ENCODE assay signal across 8 mouse cellular contexts in the genomic region with DNA sequence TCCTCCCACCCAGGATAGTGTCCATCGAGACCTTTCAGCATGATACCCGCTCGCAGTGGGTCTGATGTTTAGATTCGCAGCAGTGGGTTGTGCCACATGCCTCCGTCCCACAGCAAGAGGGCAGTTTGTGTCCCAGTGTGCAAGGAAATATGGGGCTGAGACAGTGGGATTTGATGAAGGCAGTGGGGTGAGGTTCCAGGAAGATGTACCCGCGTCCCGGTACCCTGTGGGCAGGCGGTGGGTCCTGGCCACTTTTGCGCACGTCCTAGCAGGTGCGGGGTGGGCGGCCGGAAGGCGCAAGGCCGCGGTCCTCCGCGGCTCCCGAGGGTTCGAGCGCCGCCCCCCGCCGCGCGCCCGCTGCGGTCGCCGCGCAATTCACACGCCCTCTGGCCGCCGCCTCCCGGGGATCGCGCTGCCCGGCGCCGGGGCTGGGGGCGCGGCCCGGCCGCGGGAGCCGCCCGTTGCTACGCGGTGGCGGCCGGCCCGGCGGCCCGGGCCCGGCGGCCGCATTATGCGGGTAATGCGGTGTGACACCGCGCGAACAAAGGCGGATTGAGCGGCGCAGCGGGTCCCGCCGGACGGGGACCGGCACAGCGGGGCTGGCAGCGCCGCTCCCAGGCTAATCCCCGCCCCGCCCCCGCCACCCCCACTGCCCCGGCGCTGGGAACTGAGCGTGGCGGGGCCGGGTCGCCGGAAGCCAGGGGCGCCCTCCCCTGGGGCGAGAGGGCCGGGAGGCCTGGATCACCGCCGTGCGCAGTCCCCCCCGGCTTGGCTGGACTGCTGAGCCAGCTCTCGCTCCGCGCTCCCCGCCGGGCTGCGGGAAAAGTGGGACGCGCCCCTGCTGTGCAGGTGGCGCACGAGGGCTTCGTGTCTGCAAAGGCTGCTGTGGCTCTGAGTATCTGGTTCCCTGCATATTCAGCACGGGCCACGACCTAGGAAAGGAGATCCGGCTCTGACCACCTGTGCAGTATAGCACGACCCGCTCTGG. TPM values are rescaled to one million over a fixed set of nuclear protein-coding genes. Genes with fewer than 3 reads are reported as not detected.
DNase-seq lines count a peak whose midpoint lies in the region; ATAC-seq and TF ChIP-seq lines count a peak whose summit lies in the region.

No protein-coding gene starts in this region.

- peak overlapping the region; percentile 32; the same call in 1 of the 2 replicates for H3K9ac ChIP-seq in heart, postnatal 0 days (replicated peaks; ENCODE audit: low read depth, low read length)
- H3K9ac ChIP-seq in limb, embryonic 12.5 days (replicated peaks), result peak overlapping the region; percentile 60
- peak overlapping the region; percentile 74 for H3K9ac ChIP-seq in neural tube, embryonic 15.5 days (replicated peaks)

- H3K27me3 ChIP-seq in heart, postnatal 0 days (ENCODE audit: control insufficient read depth, insufficient read depth, low read length), result peaks cover 64% of the 10 kb centered on the region
- peaks cover 99% of the 10 kb centered on the region for H3K27me3 ChIP-seq in limb, embryonic 12.5 days
- peaks cover 14% of the 10 kb centered on the region for H3K27me3 ChIP-seq in neural tube, embryonic 15.5 days (replicated peaks)

- TF ChIP-seq CTCF in heart, postnatal 0 days (IDR thresholded peaks at IDR 0.05; ENCODE audit: low read depth), result no peak

- under 1% methylated on average over 76 of the region's 107 CpGs for WGBS in heart, postnatal 0 days
- under 1% methylated on average over 103 of the region's 107 CpGs for WGBS in limb, embryonic 12.5 days
- under 1% methylated on average over 90 of the region's 107 CpGs for WGBS in neural tube, embryonic 15.5 days

- peak; percentile 22; the same call in 1 of the 2 replicates for ATAC-seq in heart, postnatal 0 days (ENCODE audit: insufficient read depth, low read depth)
- ATAC-seq in limb, embryonic 12.5 days (ENCODE audit: insufficient number of reproducible peaks, insufficient read depth, low FRiP score, low TSS enrichment, low read depth), result no peak
- ATAC-seq in neural tube, embryonic 15.5 days (ENCODE audit: low FRiP score), result peak; percentile 54

- peak overlapping the region; percentile 50 for H3K4me3 ChIP-seq in heart, postnatal 0 days (ENCODE audit: low read depth, low read length)
- H3K4me3 ChIP-seq in limb, embryonic 12.5 days (replicated peaks), result peak overlapping the region; percentile 63
- peak overlapping the region; percentile 54 for H3K4me3 ChIP-seq in neural tube, embryonic 15.5 days (replicated peaks)

- H3K36me3 ChIP-seq in heart, postnatal 0 days (replicated peaks; ENCODE audit: control insufficient read depth, insufficient read depth, low read length), result no peaks in the 10 kb centered on the region
- no peaks in the 10 kb centered on the region for H3K36me3 ChIP-seq in limb, embryonic 12.5 days
- H3K36me3 ChIP-seq in neural tube, embryonic 15.5 days, result no peaks in the 10 kb centered on the region

- no peaks in the 10 kb centered on the region for H3K4me1 ChIP-seq in heart, postnatal 0 days (ENCODE audit: control insufficient read depth, insufficient read depth)
- H3K4me1 ChIP-seq in limb, embryonic 12.5 days (replicated peaks), result peaks cover 20% of the 10 kb centered on the region
- H3K4me1 ChIP-seq in neural tube, embryonic 15.5 days, result peaks cover 39% of the 10 kb centered on the region

- H3K4me2 ChIP-seq in heart, postnatal 0 days (ENCODE audit: low read depth, low read length), result peak overlapping the region; percentile 88
- peak overlapping the region; percentile 100 for H3K4me2 ChIP-seq in limb, embryonic 12.5 days
- peak overlapping the region; percentile 98 for H3K4me2 ChIP-seq in neural tube, embryonic 15.5 days

- TF ChIP-seq EP300 in heart, postnatal 0 days (IDR thresholded peaks at IDR 0.05; ENCODE audit: low read depth), result no peak

- no peak overlapping the region for H3K27ac ChIP-seq in heart, postnatal 0 days (ENCODE audit: low read depth)
- no peak overlapping the region for H3K27ac ChIP-seq in limb, embryonic 12.5 days
- peak overlapping the region; percentile 82 for H3K27ac ChIP-seq in neural tube, embryonic 15.5 days (replicated peaks)

- DNase-seq in adrenal gland, adult 2 months, result peak; percentile 56
- no peak for DNase-seq in adrenal gland, adult 18-20 months (ENCODE audit: low spot score in 2 of 2)
- peak; percentile 14 for DNase-seq in ovary, postnatal 36 days (ENCODE audit: low spot score)
- no peak for DNase-seq in ovary, postnatal 14 days (ENCODE audit: low spot score)
- no peak for DNase-seq in heart, postnatal 0 days (ENCODE audit: low spot score)
- DNase-seq in urinary bladder, postnatal 36 days (ENCODE audit: low spot score in 2 of 2), result no peak

- 0 out of 2 replicates have a peak, but pooled peaks cover 7% of the 10 kb centered on the region for H3K9me3 ChIP-seq in heart, postnatal 0 days (replicated peaks; ENCODE audit: control insufficient read depth, low read length)
- peaks cover 9% of the 10 kb centered on the region; the same call in 1 of the 2 replicates for H3K9me3 ChIP-seq in limb, embryonic 12.5 days
- H3K9me3 ChIP-seq in neural tube, embryonic 15.5 days (replicated peaks), result no peaks in the 10 kb centered on the region

RNA-seq across cellular contexts. Expression of a gene that starts 36.0 kb away (rescaled TPM):
- under 1 TPM in 1 of 2 experiments, not detected in 1; 0.17 TPM for total RNA-seq in adrenal gland, adult 2 months (2021)
- polyA plus RNA-seq in adrenal gland, adult 2 months (2012; rRNA removed), result not detected in 2 replicates
- total RNA-seq in adrenal gland, adult 18-20 months (2021), result under 1 TPM in 1 of 2 experiments, not detected in 1; 0.58 TPM
- total RNA-seq in heart, postnatal 0 days (2014; rRNA removed; ENCODE audit: low replicate concordance), result not detected in 2 replicates
- polyA plus RNA-seq in heart, postnatal 0 days (2015; fragmentation: Nextera tagmentation; extraction: Ambion mirVana), result not detected in 2 replicates
- polyA plus RNA-seq in limb, embryonic 12.5 days (2016; fragmentation: Nextera tagmentation; extraction: Ambion mirVana), result 8.0 and 9.8 TPM in 2 replicates
- 6.7 and 9.0 TPM in 2 replicates for polyA plus RNA-seq in neural tube, embryonic 15.5 days (2015; fragmentation: Nextera tagmentation; extraction: Ambion mirVana)

Comparison
In these comparisons a context has a peak if more than half of its experiments do, and no peak if none do; other contexts are left out.
1. DNase-seq: peak in adrenal gland, adult 2 months (single experiment) and ovary, postnatal 36 days (single experiment); none in adrenal gland, adult 18-20 months (0 of 2), ovary, postnatal 14 days (single experiment), heart, postnatal 0 days (single experiment) and urinary bladder, postnatal 36 days (0 of 2).
2. Peak in every context shown above with its lines, with median percentiles within 50 percentile points of each other: H3K4me2 ChIP-seq, H3K4me3 ChIP-seq and H3K9ac ChIP-seq.